Mouse (Mus musculus): ENCODE measurements around the gene Rgs12.

GRCm38 (mm10) chr5:35088785-35089613 lies 139.8 kb downstream of the Rgs12 start:
- TF ChIP-seq EP300 (IDR thresholded peaks at IDR 0.05; ENCODE audit: low read depth) = no peak
- peak; percentile 98 for TF ChIP-seq CTCF (IDR thresholded peaks at IDR 0.05; ENCODE audit: low read depth)

Data from liver, embryonic 14.5 days (tissue).